Mouse (Mus musculus) cerebellum, postnatal 25 days (tissue): Measurements from ENCODE around the gene Nlrp6.
"Not testable (repeated sequence)": the region's sequence is repeated elsewhere in the genome, so short reads cannot be mapped to it uniquely, and the experiment has no call there.

Experiments
- DNase-seq, 2 experiments: peaks; one replicate each; pipeline ENCODE4 v3.0.0; 2021; ENCODE audit warnings: mixed read lengths in 2 of 2

Gene Nlrp6

GRCm38 (mm10) chr7:140920418-140921029 lies at the start of gene Nlrp6:
TSS of gene Nlrp6 (plus strand) at chr7:140920902.
- no peak for DNase-seq

- DNase-seq, result no peak
Measured at GRCm38 (mm10) chr7:140874224-140874623, 46.5 kb upstream of the Nlrp6 start.

DNA sequence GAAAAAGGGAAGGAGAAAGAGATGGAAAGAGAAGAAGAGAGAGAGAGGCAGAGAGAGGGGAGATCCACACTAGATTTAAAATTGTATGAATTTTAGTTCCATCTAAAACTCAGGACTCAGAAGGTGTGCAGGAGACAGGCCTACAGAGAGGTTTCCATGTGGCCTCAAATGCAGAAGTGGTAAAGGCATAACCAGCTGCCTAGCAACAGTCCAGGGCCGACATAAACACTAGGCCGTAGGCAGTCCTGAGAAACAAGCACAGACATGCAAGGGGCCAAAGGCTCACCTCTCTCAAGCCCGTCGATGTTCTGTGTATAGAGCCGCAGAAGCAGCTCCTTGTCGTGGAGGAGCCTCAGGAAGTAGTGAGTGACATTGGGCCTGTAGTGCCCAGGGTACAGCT lies 43.3 kb upstream of the Nlrp6 start:
- DNase-seq, result no peak

DNA sequence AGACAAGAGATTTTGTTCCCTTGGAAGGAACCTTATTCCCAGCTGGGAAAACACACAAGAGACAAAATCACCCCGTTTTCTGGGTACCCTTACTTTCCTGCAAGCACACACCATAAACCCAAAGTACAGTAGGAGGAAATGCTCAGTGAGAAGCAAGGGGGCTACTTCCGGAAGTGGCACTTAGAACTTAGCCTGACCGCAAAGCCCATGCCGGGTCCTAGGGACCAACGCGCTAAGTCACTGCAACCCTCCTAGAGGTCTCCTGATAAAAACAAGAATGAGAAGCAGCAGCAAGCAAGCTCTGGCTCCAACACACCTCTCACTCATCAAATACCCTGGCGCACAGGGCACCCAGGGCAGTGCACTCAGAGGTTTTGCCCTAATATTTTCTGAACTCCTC lies 41.3 kb upstream of the Nlrp6 start:
- DNase-seq, result no peak

DNA sequence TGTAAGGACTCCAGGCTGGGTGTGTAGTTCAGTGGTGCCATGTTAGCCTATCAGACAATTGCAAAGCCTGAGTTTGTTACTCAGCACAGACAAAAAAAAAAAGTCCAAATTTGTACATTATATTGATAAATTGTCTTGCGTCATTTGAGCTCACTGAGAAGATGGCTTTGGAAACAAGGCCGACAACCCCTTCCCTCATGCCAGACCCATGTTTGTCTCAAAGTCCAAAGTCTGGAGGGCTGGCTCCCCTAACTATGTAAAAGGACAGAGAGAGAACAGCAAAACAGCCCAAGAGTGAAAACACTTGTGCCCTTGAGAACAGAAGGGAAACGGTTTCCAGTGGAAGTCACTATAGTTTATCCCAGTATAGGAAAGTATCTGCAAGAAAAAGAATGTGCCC lies 40.3 kb upstream of the Nlrp6 start:
- no peak for DNase-seq

- no peak for DNase-seq
Measured at GRCm38 (mm10) chr7:140880865-140881515, 39.7 kb upstream of the Nlrp6 start.

- peak; percentile 95 to 97 for DNase-seq
Measured at GRCm38 (mm10) chr7:140881696-140882468, 38.8 kb upstream of the Nlrp6 start, which contains the start of the genes Psmd13 and Sirt3. TSS of gene Psmd13 (plus strand) at chr7:140881968. TSS of gene Sirt3 (minus strand) at chr7:140882309.

- DNase-seq, result no peak
Measured at GRCm38 (mm10) chr7:140882469-140882803, 38.3 kb upstream of the Nlrp6 start.

DNA sequence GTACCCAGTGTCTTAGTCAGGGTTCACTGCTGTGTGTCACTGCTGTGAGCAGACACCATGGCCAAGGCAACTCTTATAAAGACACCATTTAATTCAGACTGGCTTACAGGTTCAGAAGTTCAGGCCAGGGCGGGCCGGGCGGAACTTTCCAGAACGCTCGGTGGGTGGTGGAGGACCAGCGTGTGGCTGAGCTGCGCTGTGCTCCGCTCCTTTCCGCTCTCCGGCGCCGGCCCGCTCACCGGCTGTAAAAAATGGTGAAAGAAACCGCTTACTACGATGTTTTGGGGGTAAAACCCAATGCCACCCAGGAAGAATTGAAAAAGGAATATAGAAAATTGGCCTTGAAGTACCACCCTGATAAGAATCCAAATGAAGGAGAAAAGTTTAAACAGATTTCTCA lies 30.1 kb upstream of the Nlrp6 start:
- not testable (repeated sequence) for DNase-seq

DNA sequence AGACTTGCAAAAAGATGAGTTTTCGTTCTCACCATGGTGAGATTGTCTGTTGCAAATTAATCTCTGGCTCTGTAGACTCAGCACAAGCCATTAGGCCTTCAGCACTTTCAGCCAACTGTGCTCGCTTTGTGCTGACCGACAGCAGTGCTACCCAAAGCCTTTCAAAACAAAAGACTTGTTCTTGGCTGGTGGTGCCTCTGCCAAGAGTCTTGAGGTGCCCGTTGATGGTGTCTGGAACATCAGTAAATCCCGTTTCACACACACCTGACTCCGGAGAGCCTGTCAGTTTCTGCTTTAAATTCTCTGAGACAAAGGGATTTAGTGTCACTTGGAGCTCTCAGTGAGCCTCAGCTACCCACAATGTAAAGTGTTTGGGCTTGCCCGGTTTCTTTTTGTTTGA lies 26.7 kb upstream of the Nlrp6 start:
- no peak for DNase-seq

DNA sequence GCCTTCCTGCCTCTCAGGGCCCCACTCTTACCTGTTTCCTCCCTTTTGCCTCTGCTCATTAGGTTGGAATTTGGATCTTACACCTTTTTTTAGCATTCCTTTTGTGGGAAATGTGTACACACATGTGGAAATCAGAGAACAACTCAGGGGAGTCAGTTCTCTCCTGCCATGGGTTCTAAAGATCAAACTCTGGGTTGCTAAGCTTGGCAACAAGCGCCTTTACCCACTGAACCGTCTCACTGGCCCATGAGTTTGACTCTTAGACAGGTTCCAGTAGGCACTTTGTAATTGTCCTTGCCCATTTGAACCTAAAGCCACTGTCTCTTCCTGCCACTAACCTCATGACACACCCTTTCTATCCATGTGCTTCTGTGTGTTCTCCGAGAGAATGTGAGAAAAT lies 26.1 kb upstream of the Nlrp6 start:
- no peak for DNase-seq

DNA sequence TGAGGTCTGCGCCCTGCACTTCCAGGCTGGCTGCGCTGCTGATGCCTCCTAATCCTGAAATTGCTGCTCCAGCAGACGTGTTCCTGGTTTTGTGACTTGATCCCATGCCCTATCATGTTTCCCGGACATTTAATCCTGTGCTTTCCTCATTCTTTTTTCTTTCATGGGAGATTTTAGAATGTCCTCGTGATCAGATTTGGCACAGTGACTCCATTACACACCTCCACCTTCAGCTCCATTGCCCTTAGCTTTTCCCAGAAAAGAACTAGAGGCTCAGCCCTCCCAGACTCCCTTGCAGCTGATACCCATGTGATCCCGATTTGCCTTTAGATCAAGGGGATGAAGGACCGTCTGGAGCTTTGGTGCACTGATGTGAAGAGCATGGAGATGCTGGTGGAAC lies 22.8 kb upstream of the Nlrp6 start:
- no peak for DNase-seq

GRCm38 (mm10) chr7:140899121-140899520 lies 21.6 kb upstream of the Nlrp6 start:
- DNase-seq, result no peak

DNA sequence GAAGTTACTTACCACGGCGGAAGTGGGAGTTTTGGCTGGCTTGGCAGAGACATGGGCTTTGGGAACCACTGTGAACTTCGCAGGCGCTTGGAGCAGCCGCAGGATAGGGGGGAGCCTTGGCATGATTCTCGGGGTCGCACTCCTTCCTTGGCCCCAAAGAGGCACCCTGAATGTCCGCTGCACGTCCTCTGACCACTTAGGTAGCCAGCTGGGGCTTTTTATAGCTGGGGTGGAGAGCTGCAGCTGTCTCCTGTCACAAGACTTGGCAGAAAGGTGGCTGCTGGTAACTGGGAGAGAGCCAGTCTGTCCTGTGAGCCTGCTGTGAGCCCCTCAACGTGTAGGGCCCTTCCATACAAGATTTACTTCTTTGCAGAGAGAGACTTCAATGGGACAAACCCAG lies 20.5 kb upstream of the Nlrp6 start, which contains the start of gene Cox8b:
Gene Cox8b (minus strand): TSS at position 227 of the 400 bp plus-strand sequence.
- no peak for DNase-seq

DNA sequence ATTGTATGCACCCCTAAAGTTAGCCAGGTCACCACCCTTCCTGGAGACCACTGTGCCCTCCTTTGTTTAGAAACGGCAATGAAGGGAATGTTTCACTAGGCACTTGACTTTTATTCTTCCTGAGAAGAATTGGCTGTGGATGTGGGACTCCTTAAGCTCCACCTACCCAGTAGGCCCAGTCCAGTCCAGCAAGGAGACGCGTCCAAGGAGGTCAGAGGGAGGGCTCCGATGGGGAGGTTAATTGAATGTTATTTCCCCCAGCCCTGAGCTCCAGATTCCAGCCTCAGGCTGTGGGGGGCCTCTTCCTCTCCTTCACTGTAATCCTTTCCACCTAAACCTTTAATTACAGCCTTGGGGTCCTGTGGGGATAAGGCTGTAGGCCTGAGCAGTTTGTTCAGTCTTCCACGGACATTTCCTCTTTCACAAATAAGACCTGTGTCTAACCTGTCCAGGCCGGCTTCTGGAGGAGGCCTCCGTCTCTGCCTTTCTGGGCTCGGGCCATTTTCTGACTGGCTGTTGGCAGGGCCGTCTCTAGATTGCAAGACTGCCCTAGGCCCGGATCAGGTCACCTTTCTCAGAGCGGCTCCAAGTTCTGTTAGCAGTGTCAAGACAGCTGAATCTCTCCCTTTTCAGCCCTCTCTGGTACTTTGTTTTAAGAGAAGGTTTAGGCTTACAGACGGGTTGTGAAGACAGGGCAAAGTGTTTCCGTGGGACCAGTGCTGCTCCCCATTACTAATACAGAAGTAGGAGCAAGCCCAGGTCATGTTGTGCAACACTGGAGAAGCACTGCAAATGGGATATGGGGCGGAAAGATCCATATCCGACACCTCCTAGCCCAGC lies 18.4 kb upstream of the Nlrp6 start:
- DNase-seq, result no peak

DNA sequence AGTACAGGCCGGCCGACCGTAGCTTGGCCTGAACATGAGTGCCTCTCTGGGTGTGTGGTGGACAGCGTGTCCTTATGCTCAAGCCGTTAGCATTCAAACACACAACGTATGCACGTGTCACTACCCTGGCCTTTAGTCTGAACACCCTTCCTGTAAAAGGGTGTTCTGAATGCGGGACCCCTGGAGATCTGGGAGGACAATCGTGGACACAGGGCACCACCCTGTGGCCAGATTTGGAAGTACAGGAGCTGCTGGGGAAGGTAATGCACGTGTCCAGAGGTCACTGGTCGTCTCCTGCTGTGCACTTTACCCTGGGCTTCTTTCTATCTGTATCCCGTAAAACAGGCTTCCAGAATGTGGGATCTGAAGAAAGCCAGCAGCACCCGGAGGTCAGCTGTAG lies 17.5 kb upstream of the Nlrp6 start:
- peak; percentile 88 to 90 for DNase-seq

DNA sequence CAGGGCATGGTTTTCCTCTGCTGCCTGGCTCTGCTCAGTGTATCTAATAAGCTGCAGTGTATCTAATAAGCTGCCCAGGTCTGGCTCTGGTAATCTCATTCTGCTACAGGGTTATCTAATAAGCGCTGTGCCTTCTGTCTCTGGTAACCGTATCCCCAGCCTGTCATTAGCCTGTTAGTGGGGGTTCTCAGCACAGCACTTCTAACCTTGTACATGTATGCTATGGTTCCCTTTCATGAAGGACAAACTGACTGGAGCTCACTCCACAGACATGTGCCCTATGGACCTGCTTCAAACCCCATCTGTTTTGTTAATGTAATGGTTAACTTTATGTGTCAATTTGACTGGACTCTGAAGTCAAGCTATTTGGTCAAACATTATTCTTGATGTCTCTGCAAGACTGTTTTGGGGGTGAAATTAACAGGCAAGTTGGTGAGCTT lies 15.0 kb upstream of the Nlrp6 start:
- DNase-seq, result no peak

GRCm38 (mm10) chr7:140907131-140907530 lies 13.6 kb upstream of the Nlrp6 start:
- no peak for DNase-seq

DNA sequence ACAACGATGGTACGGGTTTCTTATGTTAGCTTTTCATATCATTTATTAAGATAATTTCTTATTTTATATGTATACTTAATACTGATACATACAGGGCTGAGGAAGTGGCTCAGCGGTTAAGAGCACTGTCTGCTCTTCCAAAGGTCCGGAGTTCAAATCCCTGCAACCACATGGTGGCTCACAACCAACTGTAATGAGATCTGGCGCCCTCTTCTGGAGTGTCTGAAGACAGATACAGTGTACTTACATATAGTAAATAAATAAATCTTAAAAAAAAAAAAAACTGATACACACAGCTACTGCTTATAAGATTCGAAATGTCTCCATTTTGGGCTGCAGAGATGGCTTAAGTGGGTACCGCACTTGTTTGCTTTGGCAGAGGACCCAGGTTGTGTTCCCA lies 13.0 kb upstream of the Nlrp6 start:
- no peak for DNase-seq

DNA sequence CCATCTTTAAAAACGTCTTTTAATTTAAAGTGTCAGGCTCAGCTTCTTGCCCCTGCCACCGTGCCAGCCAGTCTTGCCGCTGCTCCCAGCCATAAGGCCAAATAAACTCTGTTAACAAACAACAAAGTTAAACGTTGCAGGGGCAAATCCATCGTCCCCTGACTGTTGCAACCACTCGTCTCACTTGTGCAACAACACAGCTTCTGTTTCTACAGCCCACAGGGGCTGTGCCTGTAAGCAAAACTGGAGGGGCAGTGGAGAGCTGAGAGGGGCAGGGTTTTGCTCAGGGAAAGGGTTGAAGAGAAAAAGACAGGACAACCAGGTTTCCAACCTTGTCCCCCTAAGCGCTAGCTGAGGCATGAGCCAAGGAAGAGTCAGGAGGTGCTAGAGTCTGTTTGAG lies 12.5 kb upstream of the Nlrp6 start:
- no peak for DNase-seq

DNA sequence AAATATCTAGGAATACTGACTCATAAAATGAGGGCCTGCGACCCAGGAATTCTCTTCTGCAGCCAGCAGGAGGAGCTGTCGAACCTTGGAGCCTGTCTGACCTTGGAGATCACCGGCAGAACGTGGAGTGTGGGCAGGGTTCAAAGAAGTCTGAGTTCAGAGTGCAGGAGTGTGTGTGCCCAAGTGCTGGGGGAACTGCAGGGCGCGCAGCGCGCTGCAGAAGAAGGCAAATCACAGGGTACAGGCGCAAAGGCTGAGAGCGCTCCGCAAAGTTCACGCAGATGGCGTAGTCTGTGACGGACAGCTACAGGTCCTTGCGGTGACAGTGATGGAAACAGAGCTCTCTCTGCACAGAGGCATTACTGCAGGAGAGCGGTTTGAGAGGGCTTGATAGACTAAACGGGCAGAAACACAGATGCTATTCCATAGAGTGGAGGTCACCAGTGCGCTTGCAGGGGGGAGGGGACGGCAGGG lies 12.0 kb upstream of the Nlrp6 start:
- peak; percentile 83 to 85 for DNase-seq

- DNase-seq, result no peak
Measured at GRCm38 (mm10) chr7:140912293-140912692, 8.4 kb upstream of the Nlrp6 start.
